Mouse (Mus musculus) bone marrow, adult 2 months (tissue): Measurements from ENCODE around the gene Slc23a3.

Experiments
- CTCF ChIP-seq: fragments of 200-500 bp; IDR thresholded peaks from 2 replicates; pipeline ENCODE4 v1.5.1; 2011; ENCODE audit warnings: low read length, control low read depth; ENCODE audit not compliant: control insufficient read depth, insufficient read depth
- POLR2A ChIP-seq: fragments of 200-500 bp; IDR thresholded peaks from 2 replicates; pipeline ENCODE4 v1.6.1; 2011; ENCODE audit warnings: low read depth, mild to moderate bottlenecking, control low read depth, low read length, borderline replicate concordance; ENCODE audit not compliant: control insufficient read depth

GRCm38 (mm10) chr1:75148727-75149126 lies 15.0 kb upstream of the Slc23a3 start:
- TF ChIP-seq CTCF: no peak
- TF ChIP-seq POLR2A: no peak
